Mouse (Mus musculus) fibroblast of lung, adult 2 months (primary cell): ENCODE data around the gene Mrpl58.
A peak's percentile ranks its signal among the peaks of the same experiment; 100 is the strongest.

Source experiments
- DNase-seq: peaks from one replicate; pipeline ENCODE4 v3.0.0-alpha.2; 2011; ENCODE audit warnings: low read depth

Gene Mrpl58

DNA sequence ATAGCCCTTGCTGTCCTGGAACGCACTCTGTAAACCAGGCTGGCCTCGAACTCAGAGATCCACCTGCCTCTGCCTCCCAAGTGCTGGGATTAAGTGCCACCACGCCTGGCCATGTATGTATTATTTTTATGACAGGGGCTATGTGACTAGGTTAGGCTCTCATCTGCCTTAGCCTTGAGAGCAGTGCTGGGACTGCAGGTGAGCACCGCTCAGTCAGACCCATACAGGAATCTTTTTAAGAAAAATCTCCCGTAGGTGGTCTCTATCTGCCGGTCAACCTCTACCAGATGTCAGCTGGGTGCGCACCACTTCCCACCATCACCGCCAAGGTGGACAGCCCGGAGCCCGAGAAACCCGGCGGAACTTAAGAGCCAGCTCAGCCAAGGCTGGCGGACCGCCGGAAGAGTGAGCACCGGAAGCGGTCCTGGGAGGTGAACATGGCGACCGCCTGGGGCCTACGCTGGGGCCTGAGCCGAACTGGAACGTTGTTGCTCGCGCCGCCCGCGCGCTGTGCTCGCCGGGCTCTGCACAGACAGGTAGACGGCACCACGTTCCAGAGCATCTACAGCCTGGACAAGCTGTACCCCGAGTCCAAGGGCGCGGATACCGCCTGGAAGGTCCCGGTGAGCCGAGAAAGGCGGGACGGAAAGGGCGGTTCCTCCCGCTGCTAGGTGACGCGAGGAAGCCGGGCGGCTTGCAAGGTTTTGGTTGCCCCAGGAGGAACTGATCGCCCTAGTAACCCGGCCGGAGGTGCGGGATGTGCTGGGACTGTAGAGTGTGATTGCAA lies at the start of gene Mrpl58:
Mrpl58 (plus strand) TSS at position 415 of the 787 bp plus-strand sequence.
- DNase-seq = no peak

DNA sequence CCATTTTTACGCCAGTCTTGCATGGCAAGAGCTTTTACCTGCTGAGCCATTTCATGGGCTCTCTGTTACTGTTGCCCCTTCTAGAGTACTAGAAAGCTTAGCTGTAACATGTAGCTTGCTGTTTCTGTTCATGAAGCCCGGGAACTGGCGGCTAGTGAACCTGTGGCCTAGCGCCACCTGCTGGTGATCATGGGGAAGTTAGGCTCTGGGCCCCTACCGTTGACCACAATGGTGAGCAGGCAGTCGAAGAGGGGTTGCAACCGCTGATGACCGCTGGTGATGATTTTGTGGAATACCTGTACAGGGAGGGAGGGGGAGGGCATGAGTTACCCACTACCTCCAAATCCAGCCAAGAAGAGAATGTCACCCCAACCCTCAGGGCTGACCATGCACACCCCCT lies 49.4 kb upstream of the Mrpl58 start:
- no peak for DNase-seq

DNA sequence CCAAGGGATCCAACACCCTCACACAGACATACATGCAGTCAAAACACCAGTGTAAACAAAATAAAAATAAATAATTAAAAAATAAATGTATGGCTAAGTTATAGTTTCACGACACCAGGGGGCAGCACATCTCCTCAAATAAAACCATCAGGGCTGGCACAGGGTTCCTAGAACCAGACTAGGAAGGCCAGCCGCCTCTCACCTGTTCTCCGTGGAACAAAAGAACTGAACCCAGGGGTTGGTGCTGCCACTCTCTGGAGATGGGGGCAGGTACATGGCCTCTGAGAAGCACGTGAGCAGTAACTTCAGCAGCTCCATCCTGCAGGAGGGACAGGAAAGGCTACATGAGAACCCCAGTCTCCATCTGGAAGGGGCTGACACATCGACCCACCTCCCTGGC lies 45.1 kb upstream of the Mrpl58 start:
- no peak for DNase-seq

DNA sequence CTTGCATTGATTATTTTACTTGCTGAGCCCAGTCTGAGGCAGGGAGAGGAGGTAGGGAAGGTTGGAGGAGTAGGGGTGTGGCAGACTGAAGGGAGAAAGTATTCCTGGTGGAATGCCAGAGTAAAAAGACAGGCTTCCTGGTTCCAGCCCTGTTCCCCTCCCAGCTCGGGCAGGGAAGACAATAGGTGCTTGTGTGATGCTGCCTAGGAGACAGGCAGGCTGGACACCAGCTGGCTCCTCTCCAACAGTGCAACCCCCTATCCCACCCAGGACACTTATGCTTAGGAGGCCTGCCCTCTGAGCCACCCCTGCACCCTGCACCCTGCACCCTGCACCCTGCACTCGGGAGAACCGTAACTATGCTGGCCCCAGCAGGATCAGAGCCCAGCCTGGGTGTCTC lies 44.3 kb upstream of the Mrpl58 start:
- no peak for DNase-seq

DNA sequence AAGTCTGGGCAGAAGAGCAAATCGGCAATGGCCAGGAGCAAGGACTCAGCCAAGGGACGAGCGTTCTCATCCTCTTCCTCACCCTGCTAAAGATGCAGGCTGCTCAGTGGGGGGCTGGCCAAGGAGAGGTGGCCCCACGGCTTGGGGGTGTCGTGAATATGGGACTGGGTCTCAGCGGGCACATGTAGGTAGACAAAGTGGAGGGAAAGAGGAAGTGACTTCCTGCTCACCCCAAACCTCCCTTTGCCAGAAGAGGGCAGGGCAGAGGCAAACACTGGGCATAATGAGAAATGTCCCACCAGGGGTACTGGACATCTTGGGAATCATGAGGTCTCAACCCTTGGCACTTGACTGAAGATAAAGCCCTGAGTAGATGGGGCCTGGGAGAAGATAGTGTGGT lies 43.8 kb upstream of the Mrpl58 start:
- DNase-seq = no peak

DNA sequence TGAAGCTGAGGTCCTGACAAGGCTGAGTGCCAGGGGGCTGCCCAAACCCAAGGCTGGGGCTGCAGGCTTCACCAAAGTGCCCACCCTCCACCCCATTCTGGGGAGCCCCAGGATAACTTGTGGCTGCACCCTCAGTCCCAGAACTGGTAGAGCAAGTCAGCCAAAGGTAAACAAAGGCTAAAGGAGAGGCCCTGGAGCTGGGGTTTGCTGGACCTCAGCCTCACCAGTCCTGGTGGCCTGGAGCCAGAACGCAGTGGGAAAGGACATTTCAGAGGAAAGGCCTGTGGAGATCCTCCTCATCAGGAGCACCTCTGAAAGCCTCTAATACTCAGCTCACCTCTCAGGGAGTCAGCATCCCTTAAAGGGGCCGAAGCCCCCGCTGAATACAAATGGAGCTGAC lies 39.4 kb upstream of the Mrpl58 start:
- no peak for DNase-seq

DNA sequence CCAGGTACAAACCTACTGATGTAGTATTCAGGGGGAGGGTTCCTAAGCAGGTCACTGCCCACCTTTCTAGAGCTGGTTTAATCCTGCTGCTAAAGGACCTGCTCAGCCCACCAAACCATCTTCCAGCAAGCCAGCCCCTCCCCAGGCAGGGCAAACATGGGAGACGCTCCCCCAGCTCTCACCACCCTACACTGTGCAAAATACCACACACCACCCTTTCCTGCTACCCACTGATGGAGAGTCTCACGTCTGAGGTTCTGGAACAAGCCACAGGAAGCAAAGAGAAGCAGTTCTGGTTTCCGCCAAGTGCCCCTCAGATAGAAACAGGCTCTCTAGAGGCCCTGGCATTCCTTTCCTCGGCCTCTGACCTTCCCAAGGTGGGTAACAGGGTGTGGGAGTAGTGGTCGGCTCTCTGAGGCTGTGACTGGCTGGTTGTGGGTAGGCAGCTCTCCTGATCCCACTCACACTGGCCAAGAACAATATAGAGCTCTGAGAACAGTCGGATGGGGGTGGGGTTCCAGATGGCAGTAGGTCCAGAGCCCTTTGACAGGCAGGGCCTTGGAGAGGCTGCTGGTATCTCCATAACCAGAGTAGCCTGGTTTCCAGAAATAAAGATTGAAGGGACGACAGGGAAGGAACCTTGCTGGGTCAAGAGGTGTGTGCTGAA lies 37.4 kb upstream of the Mrpl58 start:
- DNase-seq = no peak

DNA sequence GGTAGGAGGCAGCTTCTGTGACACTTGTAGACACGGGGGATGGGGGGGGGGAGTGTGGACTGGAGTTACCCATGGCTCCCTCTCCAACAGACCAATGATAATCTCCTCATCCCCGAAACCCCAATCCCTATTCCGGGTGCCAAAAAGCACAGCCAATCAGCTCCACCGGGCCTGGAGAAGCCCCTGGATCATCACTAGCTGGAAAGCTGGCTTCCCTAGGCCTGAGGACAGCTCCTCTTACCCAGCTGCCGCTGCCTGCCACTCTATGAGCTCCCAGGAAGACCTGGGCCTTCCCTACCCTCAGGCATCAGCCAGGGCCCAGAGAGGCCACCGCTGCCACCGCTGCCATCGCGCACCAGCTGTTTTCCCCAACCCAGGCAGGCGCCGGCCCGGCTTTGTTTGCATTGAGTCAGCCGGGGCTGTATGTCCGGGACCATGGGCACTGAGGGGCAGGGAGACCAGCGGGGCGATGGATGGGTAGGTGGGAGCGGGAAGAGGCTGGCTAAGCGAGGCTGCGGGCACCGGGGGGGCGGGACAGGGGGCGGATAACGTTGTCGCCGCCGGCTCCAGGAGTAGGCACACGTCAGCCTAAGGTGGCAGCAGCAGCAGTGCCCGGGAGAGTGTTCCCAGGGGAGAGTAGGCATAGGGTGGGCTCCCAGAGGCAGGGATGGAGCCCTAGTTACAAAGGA lies 36.7 kb upstream of the Mrpl58 start:
- DNase-seq = no peak

DNA sequence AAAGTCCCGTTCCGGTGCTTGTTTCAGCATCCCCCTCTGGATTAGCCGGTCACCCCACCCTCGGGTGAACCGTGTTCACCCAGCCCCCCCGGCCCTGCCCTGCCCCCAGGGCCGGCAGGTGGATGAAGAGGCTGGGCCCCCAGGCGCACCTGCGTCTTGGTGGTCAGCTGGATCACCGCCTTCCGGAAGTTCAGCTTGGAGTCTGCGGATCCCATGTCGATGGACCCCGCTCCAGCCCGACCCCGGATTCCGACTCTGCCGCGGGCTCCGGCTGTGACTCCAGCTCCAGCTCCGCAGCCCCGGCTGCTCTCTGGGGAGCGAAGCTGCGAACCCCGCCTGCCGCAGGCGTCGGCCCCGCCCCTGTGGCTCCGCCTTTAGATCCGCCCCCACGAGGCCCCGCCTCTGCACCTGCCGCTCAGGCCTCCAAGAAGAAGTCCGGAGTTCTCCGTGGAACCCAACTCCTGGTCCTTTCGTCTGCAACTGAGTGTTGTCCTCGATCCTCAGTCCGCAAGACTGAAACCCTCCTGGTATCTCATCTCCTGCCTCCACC lies 36.1 kb upstream of the Mrpl58 start, which contains the start of gene Hid1:
Hid1 (minus strand) TSS at position 362 of the 550 bp plus-strand sequence.
- DNase-seq = no peak

DNA sequence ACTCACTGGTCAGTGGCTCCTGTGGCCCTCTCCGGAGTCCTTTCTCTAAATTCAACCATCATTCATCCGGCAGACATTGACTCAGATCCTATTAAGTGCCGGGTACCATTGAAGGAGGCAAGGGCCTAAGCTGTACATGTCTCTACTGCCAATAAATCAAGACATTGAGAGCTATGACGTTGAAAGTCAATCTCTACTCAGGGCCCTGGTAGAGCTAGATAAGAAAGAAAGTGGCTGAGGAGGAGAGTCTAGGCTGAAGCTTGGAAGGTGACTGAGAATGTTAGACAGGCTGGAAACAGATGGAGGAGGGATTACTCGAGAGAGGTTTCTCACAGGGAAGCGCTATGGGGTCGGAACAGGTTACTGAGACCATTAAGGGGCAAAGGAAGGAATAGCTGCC lies 33.2 kb upstream of the Mrpl58 start:
- no peak for DNase-seq

DNA sequence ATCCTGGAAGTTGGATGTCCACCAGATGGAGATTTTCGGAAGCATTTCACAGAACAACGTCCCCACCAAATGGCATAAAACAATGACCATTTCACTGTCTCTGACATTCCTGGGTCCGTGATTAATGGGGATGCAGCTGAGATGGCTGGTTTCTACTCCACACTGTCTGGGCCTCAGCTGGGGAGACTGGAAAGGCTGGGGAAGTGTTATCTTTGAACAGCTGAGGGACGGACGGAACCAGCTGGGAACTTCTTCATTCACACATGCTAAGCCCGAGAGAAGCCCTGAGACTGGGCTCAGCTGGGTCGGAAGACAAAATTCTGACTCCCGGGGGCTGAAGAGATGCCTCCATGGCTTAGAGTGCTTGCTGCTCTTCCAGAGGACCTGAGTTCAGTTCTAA lies 32.2 kb upstream of the Mrpl58 start:
- no peak for DNase-seq

DNA sequence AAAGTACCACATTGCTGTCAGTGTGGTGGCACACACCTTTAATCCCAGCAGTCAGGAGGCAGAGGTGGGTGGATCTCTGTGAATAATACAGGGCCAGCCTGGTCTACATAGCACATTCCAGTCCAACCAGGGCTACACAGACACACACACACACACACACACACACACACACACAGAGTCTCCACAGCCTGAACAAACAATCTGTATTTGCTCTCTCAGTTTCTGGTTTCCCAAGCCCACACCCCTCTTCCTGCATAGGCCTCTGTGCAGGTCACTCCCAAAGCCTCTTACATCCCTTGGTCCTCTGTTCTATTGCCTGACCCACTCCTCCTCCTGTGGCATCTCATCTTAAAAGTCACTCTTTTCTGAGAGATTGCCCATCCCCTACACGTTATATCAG lies 31.5 kb upstream of the Mrpl58 start:
- no peak for DNase-seq

DNA sequence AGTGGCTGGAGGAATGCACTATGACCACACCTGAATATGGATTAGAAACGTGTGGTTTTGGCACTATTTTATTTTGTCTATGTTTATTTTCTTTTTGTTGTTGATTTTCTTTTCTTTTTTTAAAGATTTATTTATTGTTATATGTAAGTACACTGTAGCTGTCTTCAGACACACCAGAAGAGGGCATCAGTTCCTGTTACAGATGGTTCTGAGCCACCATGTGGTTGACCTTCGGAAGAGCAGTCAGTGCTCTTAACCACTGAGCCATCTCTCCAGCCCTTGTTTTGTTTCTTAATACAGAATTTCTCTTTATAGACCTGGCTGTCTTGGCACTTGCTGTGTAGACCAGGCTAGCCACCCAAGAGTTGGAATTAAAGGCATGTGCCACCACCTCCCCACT lies 30.8 kb upstream of the Mrpl58 start:
- DNase-seq = no peak

DNA sequence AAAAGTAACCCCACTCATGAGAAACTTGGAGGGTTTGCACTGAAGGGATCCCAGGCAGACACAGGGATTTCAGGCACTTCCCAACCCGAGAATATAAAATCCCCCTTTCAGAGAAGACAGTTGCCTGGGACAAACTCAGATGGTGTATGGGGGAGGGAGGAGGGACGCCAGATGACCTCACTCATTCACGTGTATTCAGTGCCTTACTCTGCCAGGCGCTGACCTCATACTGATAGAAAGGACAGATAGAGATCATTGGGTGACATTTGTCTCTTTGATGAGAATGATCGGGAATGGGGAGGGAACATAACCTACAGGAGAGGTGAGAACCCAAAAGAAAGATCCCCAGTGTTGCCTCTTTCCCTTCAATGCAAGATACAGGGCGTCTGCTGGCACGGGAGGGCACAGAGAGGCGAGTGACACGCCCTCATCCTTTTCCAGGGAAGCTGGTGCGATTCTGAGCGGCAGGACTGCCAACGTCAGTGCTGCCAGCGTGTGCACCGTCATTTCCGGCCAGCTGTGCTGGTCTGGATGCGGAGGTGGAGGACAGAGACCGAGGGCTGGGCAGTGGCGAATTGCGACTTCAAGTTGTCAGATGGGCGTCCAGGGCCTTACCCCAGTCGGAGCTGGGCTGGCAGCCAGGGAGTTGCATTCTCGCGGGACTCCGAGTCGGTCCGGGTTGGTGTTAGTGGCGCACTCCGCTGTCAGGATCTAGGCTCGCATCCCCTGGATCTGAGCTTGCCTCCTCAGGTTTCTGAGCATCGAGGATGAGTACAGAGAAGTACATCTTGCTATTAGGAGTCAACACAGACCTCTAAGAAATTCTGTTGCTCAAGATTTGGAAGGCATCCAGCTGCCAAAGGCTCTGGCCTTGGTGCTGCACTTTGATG lies 29.5 kb upstream of the Mrpl58 start:
- DNase-seq = no peak

DNA sequence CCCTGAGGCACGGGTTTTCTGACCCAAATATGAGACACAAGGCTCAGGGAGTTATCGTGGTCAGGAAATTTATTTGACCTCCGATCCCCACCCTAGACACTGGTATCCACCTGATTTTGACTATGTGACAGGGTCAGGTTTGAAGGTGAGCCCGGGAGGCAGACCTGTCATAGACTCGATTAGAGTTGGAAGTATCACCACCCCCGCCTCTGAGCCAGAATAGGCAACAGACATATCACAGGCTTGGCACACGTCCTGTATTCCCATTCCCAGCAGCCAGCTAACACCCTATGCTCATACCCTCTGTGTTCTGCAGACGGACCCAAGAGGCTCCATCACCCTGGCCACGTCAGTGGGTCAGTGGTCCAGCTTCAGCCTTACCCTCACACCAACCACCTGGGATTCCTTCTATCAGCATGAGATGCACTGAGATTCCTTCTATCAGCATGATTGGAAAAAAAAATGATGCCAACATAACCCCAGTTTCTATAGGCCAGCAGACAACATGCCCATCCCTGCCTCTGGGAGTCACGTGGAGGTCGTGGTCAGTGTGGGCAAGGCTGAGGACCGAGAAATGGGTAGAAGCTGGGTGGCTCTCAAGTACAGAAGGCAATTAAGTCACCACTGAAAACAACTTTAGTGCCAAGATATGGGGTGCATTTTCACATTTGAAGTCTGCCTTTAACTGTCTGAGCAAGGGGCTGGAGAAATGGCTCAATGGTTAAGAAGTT lies 28.7 kb upstream of the Mrpl58 start:
- no peak for DNase-seq

DNA sequence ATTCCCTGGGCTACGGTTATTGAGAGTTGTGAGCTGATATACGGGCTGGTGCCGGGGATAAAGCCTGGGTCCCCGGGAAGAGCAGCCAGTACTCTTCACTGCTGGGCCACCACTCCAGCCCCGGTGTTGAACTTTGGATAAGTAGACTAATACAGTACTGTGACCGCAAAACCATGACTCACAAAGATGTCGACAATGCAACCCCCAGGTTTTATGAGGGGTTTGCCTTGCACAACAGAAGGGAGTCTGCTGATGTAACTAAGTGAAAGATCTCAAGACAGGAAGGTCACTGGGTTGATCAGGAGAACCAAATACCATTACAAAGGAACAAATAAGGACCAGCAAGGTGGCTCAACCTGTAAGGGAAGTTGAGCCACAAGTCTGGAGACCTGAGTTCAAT lies 26.8 kb upstream of the Mrpl58 start:
- no peak for DNase-seq

DNA sequence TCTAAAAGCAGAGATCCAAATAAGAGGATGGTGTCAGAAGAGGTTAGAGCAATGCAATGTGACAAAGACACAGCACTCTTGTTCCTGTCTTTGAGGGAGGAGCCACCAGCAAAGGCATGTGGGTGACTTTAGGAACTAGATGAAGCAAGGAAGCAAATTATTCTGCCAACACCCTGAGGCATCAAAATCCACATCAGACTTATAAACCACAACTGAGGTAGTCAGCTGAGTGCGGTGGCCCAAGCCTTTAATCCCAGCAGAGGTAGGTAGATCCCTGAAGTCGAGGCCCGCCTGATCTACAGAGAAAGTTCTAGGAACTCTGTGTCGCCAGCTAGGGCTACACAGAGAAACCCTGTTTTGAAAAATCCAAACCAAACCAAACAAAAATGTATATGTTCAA lies 26.3 kb upstream of the Mrpl58 start:
- DNase-seq = no peak

DNA sequence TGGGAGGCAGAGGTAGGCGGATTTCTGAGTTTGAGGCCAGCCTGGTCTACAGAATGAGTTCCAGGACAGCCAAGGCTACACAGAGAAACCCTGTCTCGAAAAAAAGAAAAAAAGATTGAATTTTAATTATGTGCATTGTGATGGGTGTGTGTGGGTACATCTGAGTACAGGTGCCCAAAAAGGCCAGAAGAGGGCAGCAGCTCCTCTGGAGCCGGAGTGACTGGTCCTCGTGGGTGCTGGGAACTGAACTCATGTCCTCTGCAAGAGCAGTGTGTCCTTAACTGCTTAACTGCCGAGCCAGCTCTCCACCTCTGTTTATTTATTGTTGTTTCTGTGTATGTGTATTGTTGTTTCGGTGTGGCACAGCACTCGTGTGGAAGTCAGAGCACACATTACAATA lies 25.7 kb upstream of the Mrpl58 start:
- DNase-seq = no peak

DNA sequence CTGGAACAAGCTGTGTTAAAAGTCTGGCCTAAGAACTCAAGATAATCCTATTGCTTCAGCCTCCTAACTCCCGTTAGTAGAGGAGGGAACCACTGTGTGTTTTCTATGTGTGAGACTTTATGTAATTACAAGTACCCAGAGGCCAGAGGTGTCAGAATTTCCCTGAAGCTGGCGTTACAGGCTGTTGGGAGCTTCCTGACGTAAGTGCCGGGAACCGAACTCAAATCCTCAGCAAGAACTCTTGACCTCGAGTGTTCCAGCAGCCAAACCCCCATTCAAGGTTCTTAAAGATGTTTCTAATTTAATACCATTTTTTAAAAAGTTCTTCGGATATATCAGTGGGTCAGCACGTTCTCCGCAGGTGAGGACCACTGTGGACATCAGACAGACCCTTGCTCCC lies 22.3 kb upstream of the Mrpl58 start:
- DNase-seq = no peak

DNA sequence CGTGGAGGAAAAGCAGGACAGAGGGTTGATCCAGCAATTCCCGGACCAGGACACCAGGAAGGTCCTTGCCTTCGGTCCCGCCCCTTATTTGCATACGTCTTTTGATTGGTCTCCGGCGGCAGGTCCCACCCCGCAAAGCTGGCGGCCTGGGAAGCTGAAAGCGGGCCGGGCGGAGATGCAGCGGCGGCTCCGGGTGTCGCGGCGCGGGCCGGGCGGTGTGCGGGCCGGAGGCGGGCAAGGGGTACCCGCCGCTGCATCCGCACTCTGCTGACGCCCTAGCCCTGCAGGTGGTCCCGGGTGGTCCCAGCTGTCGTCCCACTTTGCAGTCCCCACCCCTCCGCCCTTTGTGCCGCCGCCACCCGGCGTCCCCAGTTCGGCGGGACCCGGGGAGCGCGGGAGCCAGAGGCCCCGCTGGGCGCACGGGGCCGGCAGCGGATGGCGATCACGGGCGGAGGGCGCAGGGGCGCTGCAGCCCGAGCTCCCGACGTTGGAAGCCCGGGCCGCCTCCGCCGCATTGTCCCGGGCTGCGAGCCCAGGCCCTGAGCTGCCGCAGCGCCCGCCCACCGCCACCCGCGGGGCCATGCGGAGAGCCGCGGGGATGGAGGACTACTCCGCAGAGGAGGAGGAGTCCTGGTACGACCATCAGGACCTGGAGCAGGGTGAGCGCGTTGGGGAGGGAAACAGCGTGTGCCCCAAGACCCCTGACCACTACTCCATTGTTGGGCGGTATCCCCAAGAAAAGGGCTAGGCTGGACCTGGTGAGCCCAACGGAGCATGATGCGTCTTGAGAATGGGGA lies 21.6 kb upstream of the Mrpl58 start, which contains the start of gene Cdr2l:
Cdr2l (plus strand) TSS at position 174 of the 797 bp plus-strand sequence.
- peak; percentile 70 for DNase-seq
